Mouse (Mus musculus): ENCODE data around the gene Tmem267. TPM values are rescaled to one million over a fixed set of nuclear protein-coding genes. Genes with fewer than 3 reads are reported as not detected.
"Not testable (repeated sequence)": the region's sequence is repeated elsewhere in the genome, so short reads cannot be mapped to it uniquely, and the experiment has no call there.

Gene Tmem267
- total RNA-seq (2021): 10 to 100 TPM; 28.3 to 32.9 TPM

DNA sequence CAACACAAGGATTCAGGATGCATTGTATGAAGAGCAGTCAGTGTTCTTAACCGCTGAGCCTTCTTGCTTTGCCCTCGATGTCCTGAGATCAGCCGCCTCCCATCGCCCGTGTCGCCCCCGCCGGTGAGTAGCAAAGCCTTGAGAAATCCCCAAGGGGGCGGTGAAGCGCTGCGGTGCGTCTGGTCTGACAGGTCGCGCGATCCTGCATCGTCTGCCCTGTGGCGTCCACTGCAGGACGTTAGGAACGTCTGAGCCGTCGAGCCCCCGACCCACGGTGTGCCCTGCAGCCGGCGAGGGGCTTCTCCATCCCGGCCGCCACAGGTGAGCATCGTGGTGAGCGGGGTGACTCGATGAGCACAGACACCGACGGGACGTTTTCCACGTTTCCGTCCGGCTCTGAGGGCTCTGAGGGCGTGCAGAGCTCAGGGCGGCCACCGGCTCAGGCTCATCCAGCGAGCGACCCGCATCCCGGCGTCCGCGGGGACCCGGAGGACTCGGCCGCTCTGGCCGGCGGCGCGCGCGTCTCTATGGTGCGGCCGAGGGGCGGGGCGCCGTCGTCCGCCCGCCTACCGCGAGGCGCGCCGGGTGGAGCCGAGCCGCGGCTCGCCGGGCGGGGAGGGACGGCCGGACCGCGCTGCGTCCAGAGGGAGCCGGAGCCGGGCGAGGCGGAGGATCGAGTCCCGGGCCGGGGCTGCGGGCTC lies at the start of gene Tmem267, which contains the start of gene 3110070M22Rik:
Tmem267 (plus strand) TSS at position 160 of the 701 bp plus-strand sequence.
3110070M22Rik (minus strand) TSS at position 504 of the 701 bp plus-strand sequence.
- peak; percentile 76 to 81 for DNase-seq (ENCODE audit: extremely low spot score in 1 of 2, low spot score in 1 of 2)

DNA sequence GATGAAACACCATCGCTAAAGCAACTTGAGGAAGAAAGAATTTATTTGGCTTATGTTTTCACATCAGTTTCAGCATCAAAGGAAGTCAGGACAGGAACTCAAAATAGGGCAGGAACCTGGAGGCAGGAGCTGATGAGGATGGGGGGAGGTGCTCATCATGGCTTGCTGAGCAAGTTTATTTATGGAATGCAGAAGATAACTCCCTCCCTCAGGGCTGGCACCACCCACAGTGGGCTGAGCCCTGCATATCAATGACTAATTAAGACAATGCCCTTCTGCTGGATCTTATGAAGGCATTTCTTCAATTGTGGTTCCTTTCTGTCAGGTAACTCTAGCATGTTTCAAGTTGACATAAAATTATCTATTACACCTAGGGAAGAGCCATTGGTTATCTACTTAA lies 45.6 kb upstream of the Tmem267 start:
- DNase-seq (ENCODE audit: extremely low spot score in 1 of 2, low spot score in 1 of 2): no peak

DNA sequence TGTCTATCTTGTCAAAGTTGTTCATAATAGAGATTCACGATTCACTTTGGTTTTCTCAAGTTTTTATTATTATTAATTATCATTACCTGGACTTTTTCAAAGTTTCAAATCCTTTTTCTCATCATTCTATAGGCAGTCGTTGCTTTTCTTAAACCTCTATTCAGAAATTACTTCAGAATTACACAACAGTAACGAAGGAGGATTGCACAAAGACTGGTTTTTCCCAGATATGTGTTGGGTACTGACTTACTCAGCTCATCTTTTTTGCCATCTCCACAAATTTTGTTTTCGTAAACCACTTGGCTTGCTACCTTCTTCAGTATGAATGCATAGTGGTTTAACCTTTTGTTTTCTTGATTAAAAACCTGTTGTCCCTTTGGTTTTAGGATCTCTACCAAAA lies 34.3 kb upstream of the Tmem267 start:
- no peak for DNase-seq (ENCODE audit: extremely low spot score in 1 of 2, low spot score in 1 of 2)

DNA sequence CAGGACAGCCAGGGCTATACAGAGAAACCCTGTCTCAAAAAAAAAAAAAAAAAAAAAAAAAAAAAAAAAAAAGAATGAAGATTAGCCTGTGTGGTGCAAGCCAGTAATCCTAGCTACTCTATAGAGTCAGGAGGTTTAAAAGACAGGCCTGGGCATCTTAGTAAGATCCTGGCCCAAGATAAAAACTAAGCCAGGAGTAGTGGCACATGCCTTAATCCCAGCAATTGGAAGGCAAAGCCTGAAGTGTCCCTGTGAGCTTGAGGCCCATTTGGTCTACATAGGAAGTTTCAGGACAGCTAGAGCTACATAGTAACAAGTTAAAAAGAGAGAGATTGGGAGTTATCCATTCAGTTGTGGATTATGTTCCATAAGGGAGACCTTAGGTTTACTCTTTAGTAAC lies 32.8 kb upstream of the Tmem267 start:
- DNase-seq (ENCODE audit: extremely low spot score in 1 of 2, low spot score in 1 of 2): no peak

DNA sequence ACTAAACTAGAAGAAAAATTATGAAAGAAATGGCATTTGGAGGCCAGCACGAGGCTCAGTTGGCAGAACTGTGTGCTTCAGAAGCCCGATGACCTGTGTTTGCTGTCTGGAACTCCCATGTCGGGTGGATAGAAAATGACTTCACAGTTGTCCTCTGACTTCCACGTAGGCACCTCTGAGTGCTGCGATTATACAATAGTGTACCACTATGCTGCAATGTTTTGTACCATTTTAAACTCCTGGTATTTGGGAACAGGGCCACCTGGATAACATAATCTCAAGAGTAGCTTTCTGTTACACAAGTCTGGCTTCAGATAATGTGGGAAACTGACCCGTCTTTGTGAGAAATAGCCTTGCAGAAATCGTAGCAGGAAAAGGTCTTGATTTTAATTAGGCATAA lies 31.5 kb upstream of the Tmem267 start:
- no peak for DNase-seq (ENCODE audit: extremely low spot score in 1 of 2, low spot score in 1 of 2)

DNA sequence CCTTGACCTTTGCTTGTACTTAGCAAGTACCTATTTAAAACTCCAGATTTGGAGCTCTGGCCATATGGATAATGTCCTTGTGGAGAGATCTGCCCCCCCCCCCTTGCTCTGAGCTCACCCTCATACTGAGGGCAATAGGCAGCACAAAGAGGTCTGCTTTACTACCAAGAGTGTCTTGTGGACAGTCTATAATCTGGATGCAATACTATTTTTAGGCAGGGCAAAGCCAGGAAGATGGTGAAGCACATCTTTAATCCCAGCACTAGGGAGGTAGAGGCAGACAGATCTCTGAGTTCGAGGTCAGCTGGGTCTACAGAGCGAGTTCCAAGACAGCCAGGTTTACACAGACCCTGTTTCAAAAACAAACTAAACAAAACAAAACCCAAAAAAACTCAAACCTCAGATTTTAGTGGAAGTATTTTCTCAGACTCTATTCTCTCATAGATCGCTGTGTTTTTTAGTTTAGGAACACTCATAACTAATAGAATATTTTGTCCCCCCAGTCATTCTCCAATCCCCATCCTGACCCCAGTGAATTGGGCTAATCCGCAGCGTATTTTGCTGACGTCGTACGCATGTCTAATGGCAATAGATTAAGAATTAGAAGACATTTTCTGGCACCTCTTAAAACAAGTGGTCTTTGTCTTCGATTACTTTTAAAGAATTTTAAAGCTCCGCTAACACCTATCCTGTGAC lies 25.8 kb upstream of the Tmem267 start:
- no peak for DNase-seq (ENCODE audit: extremely low spot score in 1 of 2, low spot score in 1 of 2)

DNA sequence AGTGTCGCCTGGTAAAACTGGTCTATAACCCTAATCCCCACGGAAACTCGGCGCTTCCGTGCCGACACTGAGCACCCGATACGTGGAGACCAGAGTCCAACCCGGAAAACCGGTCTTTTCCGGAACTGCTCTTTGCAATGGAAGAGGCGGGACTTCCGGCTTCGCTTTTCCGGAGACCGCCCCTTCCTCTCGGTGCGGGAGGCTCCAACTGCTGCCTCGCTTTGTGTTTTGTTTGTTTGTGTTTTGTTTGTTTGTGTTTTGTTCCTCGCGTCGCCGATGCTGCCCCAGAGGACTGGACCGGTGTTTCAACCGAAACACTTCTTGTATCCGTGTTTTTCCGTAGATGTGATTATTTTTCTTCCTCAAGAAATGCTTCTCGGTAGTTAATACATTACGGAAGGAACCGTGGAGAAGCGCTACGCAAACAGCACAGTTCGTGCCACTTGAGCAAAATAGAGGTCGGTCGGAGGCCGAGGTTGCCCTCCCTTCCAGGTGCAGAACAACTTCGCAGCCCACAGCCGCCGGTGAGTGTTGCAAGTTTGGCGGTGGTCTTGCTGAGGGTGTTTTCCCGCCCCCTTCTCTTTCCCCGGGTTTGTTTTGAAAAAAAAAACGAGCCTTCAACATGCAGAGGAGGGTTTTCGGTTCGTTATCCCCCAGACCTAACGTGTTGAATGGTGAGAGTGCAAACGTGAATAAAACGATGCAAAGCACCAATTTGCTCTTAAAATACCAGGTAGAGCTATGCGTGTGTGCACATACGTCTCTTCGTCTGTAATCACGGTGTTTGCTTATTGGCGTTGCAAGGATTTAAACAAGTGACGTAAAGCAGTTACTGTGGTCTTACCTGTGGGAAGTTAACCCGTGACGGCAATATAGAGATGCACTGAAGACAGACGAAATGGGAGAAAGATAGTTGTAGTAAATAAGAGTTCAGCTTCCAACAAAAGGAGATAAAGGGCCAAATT lies 25.0 kb upstream of the Tmem267 start, which contains the start of gene 4833420G17Rik:
4833420G17Rik (plus strand) TSS at position 173 of the 965 bp plus-strand sequence.
- peak; percentile 65 to 79 for DNase-seq (ENCODE audit: extremely low spot score in 1 of 2, low spot score in 1 of 2)

DNA sequence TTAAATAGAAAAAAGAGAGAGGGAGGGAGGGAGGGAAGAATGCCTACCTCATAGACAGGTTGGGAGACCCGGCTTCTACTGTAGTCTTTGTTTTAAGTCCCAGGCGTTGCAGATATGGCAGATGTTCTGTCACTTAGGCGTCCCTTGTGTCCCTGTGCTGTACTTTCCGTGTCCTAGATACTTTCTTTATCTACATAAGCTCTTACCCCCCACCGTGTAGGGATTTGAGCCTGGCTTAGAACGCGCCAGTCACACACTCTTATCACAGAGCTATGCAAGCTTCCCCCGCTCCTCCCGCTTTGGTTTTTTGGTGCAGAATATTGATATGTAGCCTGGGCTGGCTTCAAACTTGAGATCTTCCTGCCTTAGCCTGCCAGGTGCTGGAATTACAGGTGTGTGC lies 11.2 kb upstream of the Tmem267 start:
- no peak for DNase-seq (ENCODE audit: extremely low spot score in 1 of 2, low spot score in 1 of 2)

DNA sequence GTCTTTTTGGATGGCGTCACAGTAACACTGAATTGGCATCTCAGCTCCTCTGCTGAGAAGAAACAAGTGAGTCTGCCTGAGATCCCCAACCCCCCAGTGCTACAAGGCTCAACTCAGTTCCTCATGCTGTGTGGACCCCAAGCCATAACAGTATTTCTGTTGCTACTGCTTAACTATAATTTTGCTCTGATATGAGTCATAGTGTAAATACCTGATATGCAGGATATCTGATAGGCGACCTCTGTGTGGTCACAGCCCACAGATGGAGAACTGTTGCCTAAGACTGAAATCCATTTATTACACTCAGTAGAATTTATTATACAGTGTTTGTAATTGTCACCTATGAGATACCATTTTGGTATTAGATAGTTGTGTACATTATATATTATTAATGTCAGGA lies 10.1 kb upstream of the Tmem267 start:
- no peak for DNase-seq (ENCODE audit: extremely low spot score in 1 of 2, low spot score in 1 of 2)

DNA sequence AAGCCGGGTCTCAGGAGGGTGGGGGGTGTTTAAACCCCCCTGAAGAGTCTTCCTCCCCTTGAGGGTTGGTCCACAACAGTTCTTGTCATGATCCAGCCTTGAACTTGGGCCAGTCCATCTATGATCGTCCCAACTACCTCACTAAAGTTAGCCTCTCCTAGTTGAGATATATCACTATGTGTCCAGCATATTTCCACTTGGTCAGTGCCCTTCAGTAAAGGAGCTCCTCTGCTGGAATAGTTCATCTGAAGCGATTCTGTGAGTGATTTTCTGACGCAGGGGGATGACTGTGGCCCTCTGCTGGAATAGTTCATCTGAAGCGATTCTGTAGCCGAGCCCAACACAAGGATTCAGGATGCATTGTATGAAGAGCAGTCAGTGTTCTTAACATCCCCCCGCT lies 485 bp upstream of the Tmem267 start:
- no peak for DNase-seq (ENCODE audit: extremely low spot score in 1 of 2, low spot score in 1 of 2)

DNA sequence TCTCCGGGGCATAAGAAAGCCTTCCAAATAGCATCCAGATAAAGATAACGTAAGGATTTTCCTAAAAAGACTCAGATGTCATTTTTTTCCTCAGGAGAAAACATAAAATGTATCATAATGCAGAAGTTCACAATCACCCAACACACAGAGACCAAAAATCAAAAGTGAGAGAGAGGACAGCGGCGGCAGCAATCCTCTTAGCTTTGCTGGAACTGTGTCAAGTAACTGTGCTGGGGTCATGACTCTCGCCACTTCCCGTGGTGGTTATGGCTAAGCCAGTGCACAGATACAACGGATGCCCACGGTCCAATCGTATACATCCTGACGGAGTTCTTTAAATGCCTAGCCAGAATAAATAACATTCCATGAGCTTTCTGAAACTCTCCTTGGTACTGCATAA lies 4.2 kb downstream of the Tmem267 start:
- DNase-seq (ENCODE audit: extremely low spot score in 1 of 2, low spot score in 1 of 2): not testable (repeated sequence)

DNA sequence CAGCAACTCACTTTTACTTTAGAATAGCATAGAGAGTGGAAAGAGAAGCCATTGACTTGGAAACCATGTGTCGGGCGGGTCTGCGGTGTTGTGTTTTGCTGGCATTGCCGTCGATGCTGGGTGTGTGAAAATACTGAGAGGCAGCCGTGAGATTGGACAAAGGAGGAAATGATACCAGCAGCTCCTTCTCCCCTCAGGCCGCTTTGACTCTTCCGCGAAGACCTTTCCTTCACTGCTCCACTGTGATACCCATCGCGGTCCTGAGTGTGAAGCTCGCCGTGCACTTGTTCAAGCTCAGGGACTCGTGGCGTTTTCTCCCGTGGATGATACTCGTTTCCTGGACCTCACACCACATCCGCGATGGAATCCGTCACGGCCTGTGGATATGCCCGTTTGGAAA lies 7.1 kb downstream of the Tmem267 start:
- DNase-seq (ENCODE audit: extremely low spot score in 1 of 2, low spot score in 1 of 2): not testable (repeated sequence)

DNA sequence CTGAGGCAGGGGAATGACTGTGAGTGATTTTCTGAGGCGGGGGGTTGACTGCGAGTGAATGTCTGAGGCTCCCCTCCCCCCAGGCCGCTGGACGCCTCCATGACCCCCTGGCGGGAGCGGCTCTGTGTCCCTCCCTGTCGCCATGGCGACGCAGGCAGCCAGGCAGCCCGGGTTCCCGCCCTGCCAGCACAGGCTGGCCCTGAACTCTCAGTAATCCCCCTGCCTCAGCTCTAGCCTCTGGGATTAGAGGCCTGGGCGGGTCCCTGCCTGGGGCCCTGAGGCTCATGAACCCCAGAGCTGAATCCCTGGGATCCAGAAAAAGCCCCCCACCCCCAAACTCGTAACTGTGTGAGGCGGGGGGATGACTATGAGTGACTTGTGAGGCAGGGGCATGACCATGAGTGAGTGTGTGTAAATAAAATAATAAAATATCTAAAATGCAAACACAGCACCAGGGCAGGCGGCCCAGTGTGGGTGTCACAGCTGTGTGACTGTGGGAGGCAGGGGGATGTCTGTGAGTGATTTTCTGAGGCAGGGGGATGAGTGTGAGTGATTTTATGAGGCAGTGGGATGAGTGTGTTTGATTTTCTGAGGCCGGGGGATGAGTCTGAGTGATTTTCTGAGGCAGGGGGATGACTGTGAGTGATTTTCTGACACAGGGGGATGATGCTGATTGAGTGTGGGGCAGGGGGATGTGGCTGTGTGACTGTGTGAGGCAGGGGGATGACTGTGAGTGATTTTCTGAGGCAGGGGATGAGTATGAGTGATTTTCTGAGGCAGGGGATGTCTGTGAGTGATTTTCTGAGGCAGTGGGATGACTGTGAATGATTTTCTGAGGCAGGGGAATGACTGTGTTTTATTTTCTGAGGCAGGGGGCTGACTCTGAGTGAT lies 108.7 kb downstream of the Tmem267 start:
- DNase-seq (ENCODE audit: extremely low spot score in 1 of 2, low spot score in 1 of 2): not testable (repeated sequence)

DNA sequence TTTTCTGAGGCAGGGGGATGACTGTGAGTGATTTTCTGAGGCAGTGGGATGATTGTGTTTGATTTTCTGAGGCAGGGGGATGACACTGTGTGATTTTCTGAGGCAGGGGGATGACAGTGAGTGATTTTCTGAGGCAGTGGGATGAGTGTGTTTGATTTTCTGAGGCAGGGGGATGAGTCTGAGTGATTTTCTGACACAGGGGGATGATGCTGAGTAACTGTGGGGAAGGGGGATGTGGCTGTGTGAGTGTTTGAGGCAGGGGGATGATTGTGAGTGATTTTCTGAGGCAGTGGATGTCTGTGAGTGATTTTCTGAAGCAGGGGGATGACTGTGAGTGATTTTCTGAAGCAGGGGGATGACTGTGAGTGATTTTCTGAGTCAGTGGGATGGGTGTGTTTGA lies 110.6 kb downstream of the Tmem267 start:
- not testable (repeated sequence) for DNase-seq (ENCODE audit: extremely low spot score in 1 of 2, low spot score in 1 of 2)

DNA sequence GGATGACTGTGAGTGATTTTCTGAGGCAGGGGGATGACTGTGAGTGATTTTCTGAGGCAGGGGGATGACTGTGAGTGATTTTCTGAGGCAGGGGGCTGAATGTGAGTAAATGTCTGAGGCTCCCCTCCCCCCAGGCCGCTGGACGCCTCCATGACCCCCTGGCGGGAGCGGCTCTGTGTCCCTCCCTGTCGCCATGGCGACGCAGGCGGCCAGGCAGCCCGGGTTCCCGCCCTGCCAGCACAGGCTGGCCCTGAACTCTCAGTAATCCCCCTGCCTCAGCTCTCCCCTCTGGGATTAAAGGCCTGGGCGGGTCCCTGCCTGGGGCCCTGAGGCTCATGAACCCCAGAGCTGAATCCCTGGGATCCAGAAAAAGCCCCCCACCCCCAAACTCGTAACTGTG lies 111.2 kb downstream of the Tmem267 start:
- DNase-seq (ENCODE audit: extremely low spot score in 1 of 2, low spot score in 1 of 2): not testable (repeated sequence)

DNA sequence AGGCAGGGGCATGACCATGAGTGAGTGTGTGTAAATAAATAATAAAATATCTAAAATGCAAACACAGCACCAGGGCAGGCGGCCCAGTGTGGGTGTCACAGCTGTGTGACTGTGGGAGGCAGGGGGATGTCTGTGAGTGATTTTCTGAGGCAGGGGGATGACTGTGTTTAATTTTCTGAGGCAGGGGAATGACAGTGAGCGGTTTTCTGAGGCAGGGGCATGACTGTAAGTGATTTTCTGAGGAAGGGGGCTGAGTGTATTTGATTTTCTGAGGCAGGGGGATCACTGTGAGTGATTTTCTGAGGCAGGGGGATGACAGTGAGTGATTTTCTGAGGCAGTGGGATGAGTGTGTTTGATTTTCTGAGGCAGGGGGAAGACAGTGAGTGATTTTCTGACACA lies 111.7 kb downstream of the Tmem267 start:
- not testable (repeated sequence) for DNase-seq (ENCODE audit: extremely low spot score in 1 of 2, low spot score in 1 of 2)

DNA sequence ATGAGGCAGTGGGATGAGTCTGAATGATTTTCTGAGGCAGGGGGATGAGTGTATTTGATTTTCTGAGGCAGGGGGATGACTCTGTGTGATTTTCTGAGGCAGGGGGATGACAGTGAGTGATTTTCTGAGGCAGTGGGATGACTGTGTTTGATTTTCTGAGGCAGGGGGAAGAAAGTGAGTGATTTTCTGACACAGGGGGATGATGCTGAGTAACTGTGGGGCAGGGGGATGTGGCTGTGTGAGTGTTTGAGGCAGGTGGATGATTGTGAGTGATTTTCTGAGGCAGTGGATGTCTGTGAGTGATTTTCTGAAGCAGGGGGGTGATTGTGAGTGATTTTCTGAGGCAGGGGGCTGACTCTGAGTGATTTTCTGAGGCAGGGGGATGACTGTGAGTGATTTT lies 112.3 kb downstream of the Tmem267 start:
- DNase-seq (ENCODE audit: extremely low spot score in 1 of 2, low spot score in 1 of 2): peak; percentile 20 to 27

DNA sequence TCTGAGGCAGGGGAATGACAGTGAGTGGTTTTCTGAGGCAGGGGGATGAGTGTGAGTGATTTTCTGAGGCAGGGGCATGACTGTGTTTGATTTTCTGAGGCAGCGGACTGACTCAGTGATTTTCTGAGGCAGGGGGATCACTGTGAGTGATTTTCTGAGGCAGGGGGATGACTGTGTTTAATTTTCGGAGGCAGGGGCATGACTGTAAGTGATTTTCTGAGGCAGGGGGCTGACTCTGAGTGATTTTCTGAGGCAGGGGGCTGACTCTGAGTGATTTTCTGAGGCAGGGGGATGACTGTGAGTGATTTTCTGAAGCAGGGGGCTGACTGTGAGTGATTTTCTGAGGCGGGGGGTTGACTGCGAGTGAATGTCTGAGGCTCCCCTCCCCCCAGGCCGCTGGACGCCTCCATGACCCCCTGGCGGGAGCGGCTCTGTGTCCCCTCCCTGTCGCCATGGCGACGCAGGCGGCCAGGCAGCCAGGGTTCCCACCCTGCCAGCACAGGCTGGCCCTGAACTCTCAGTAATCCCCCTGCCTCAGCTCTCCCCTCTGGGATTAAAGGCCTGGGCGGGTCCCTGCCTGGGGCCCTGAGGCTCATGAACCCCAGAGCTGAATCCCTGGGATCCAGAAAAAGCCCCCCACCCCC lies 115.0 kb downstream of the Tmem267 start:
- DNase-seq (ENCODE audit: extremely low spot score in 1 of 2, low spot score in 1 of 2): not testable (repeated sequence)

DNA sequence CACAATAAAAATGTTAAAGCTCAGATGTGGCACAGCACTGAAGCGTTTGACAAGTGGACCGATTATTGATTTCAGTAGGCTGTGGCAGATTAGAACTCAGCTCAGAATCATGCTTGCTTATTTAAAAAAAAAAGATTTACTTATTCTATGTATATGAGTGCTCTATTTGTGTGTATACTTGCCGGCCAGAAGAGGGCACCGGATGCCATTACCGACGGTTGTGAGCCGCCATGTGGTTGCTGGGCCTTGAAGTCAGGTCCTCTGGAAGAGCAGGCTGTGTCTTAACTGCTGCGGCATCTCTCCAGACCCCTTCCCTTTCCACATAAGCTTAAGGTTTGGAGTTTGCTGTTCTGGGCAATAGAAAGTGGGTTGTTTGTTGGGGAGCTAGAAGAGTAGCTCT lies 116.1 kb downstream of the Tmem267 start:
- not testable (repeated sequence) for DNase-seq (ENCODE audit: extremely low spot score in 1 of 2, low spot score in 1 of 2)

All from layer of hippocampus, postnatal 25 days (tissue).